Mouse (Mus musculus) adipocyte (in vitro differentiated cells): ENCODE data around the gene 2200002D01Rik.
"Not testable (repeated sequence)": the region's sequence is repeated elsewhere in the genome, so short reads cannot be mapped to it uniquely, and the experiment has no call there.

Experiments
- DNase-seq: peaks from one replicate; pipeline ENCODE4 v3.0.0-alpha.2; 2016; ENCODE audit warnings: low spot score

Gene 2200002D01Rik

GRCm38 (mm10) chr7:29279261-29279660 is 31.0 kb upstream of the 2200002D01Rik start:
- no peak for DNase-seq

GRCm38 (mm10) chr7:29277510-29277909 is 29.2 kb upstream of the 2200002D01Rik start:
- no peak for DNase-seq

GRCm38 (mm10) chr7:29276715-29277114 is 28.4 kb upstream of the 2200002D01Rik start:
- no peak for DNase-seq

DNA sequence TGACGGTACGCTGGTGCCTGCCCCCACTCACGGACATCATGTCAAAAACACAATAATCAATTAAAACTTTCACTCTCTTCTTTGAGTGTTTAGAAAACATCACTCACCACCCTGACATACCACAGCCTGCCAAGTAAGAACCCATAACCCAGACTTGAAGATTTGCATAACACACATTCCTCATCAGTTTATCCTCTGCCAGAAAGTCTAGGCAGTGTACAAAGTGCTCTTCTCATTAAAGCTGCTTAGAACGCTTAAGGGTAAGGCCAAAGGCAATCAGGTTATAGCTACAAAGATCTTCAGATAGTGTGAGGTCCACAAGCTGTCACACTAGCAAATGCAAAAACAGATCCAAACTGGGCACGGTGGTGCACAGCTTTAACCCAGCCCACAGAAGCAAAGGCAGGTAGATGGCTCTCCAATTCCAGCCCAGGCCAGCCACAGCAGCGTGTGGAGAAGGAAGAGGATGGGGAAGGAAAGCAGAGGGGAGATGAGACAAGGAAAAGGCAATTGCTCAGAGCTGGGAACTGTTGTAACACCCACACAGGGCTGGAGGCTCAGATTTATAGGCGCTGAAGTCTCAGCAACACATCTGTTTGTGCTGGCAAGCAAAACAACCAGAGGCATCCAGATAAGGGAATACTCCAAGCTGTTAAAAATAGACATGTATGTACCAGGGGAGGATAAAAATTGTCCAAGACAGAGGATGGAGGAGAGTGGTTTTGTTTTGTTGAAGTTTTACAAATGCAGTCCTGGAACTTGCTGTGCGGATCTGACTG is 23.6 kb upstream of the 2200002D01Rik start:
- DNase-seq = peak; percentile 46

DNA sequence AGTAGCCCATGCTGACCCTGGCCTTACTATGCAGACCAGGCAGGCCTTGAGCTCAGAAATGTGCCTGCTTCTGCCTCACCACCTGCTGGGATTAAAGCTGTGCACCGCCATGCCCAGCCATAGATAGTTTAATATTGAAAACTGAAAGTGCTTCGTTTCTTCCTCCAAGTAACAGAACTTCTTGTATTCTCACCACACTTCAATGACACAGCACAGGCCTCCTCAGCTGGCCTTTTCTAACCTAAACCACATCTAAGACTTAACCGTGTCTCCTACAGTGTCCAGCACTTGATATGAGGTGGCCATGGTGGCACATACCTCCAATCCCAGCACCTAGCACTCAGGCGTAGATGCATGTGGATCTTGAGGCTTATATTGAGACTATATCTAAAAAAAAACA is 22.2 kb upstream of the 2200002D01Rik start:
- no peak for DNase-seq

GRCm38 (mm10) chr7:29266931-29267330 is 18.7 kb upstream of the 2200002D01Rik start:
- no peak for DNase-seq

GRCm38 (mm10) chr7:29265636-29266035 is 17.4 kb upstream of the 2200002D01Rik start:
- no peak for DNase-seq

- DNase-seq = no peak
Measured at GRCm38 (mm10) chr7:29263831-29264230, 15.6 kb upstream of the 2200002D01Rik start.

DNA sequence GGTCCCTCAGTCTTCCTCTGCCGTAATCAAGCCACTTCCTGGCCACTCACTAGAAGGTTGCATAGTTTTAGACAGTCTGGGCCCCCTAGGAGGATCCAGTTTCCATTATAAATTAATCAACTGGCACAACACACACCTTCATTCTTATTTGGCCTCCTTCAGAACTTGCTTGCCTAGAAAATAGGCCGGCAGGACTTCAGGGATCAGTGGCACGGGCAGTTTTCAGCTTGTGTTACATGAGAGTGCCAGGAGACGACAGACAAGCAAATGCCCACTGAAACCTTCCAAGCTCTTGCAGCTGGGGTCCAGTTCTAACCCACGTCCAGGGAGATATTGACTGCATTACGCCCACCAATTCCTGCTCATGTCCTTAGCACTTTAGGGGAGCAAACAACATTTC is 13.9 kb upstream of the 2200002D01Rik start:
- DNase-seq = no peak

GRCm38 (mm10) chr7:29259781-29260730 is 11.8 kb upstream of the 2200002D01Rik start:
- DNase-seq = no peak

DNA sequence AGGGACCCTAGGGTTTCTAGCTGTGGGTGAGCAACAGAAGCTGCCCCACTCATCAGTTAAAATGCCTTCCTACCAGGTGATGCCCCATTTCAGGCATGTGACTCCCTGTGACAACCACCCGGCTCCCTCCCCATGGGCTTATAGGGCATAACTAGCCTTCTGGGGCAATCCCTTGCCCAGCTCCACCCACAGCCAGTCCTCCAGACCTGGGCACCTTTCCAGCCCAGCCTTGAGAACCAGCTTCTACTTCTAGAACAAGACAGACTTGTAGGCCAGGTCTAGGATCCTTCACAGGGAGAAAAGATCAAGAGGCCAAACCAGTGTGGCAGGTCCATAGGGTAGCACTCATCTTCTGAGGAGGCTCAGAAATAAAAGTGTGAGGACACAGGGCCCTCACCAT is 9.1 kb upstream of the 2200002D01Rik start:
- DNase-seq = peak; percentile 58

DNA sequence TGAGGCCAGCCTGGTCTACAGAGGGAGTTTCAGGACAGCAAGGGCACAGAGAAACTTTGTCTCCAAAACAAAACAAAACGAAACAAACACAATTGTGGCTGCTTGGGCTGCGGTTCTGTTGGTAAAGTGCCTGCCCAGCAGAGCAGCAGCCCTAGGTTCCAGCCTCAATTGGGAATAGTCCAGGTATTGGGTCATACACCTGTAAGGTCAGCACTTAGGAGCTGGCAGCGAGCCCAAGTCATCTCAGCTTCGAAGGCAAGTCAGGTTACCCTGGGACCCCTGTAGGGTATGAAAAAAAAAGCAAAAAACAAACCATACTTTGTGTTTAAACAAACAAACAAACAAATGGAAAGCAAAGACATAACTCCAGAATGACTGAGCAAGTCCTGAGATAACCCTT is 7.6 kb upstream of the 2200002D01Rik start:
- DNase-seq = no peak

GRCm38 (mm10) chr7:29253842-29254241 is 5.6 kb upstream of the 2200002D01Rik start:
- DNase-seq = no peak

DNA sequence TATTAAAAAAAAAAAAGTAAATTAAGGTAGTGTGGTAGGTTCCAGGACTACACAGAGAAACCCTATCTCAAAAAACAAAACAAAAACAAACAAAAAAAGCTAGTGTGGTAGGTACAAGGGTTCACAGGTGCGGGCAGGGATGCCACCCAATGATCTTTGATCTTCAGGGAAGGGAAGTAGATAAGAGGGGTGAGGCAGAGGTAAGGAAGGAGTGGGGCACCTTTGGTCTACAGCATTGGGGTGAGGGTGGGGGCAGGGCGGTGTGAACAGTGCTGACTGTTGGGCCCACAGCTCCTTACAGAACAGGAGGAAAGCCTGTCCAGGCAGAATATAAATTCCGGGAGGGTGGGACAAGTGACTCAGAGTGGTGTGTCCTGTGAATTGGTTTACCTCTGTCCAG is 2.9 kb upstream of the 2200002D01Rik start:
- DNase-seq = no peak

DNA sequence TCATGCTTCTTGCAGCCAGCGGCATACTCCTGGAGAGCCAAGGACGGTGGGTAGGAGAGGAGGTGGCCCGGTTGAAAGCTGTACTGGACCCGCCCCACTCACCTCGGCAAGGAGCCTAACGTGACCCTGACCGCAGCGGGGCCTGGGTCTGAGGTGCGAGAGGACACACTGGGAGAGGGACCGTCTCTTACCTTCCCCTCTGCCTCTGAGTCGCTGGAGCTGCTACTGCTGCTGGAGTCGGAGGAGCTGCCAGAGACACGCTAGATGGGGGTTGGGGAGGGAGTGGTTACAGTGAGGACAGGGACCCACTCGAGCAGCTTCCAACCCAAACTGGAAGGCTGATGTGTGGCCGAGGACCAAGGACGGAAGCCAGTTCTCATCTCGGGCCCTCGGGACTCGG is 560 bp downstream of the 2200002D01Rik start:
- no peak for DNase-seq

DNA sequence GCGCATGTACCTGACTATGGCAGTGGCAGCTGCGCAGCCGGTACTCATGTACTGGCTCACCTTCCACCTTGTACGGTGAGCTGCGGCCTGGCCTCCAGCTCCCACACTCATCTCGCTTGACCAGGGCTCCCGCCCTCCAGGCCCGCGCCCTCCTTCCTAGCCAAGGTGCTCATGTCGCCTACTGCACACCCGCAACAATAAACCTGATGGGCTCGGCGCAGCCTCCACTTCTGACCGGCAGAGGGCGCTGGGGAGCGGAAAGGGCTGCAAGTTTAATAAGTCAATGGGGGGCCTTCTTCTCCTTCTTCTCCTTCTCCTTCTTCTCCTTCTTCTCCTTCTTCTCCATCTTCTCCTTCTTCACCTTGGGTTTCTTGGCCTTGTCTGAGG is 959 bp downstream of the 2200002D01Rik start:
- DNase-seq = peak; percentile 22

- no peak for DNase-seq
Measured at GRCm38 (mm10) chr7:29246619-29247313, 1.5 kb downstream of the 2200002D01Rik start.

- no peak for DNase-seq
Measured at GRCm38 (mm10) chr7:29246015-29246414, 2.3 kb downstream of the 2200002D01Rik start.

DNA sequence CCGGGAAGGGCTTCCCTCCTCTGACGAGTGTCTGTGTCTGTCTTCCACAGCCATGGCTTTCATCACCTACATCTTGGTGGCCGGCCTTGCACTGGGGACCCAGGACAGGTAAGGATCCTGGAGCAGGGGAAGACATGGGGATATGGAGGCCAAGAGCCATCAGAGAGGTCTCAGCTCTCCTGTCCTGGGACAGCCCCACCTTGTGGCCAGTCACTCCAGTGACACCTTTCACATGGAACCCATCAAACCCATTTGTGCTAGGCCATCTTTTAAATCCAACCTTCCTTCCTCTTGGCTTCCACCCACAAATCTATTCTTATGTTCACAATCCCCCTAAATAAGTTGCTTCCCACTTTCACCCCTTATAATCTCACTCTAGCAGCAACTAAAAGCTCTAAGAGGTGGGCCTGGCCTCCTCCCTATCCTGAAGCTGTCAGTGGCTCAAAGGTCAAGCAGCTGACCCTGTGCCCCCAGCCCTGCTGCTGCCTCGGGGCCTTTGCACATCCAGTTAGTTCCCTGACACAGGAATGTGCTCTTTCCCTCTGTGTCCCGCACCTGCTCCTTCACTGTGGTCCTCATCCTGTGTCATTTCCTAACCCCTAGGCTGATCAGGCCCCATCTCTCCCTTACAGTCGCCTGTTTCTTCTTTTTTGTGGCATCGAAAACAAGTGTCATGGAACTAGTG is 3.4 kb downstream of the 2200002D01Rik start:
- DNase-seq = no peak

- DNase-seq = peak; percentile 98
Measured at GRCm38 (mm10) chr7:29238019-29238967, 10.0 kb downstream of the 2200002D01Rik start, which contains the start of gene Yif1b. Yif1b (plus strand) TSS chr7:29238329.

- not testable (repeated sequence) for DNase-seq
Measured at GRCm38 (mm10) chr7:29237596-29237995, 10.7 kb downstream of the 2200002D01Rik start.
